Mouse (Mus musculus) hindbrain, embryonic 14.5 days (tissue): Measurements from ENCODE around the gene Tesc. TPM values are rescaled to one million over a fixed set of nuclear protein-coding genes. Genes with fewer than 3 reads are reported as not detected.

Experiments
- ATAC-seq: fragments of 200-750 bp; cut with Nextera tagmentation; 2 replicates; pipeline ENCODE4 v1.8.0; 2017; ENCODE audit warnings: moderate number of reproducible peaks, mild to moderate bottlenecking, moderate TSS enrichment, moderate library complexity; ENCODE audit not compliant: low FRiP score
- DNase-seq: peaks from one replicate; pipeline ENCODE4 v3.0.0-alpha.2; 2015; ENCODE audit warnings: low spot score
- H3K27ac ChIP-seq: fragments of 300-500 bp; sonication (generic); 2 replicates; pipeline ENCODE4 v1.5.1; 2014; ENCODE audit warnings: mild to moderate bottlenecking, moderate library complexity
- H3K27me3 ChIP-seq: fragments of 300-500 bp; sonication (generic); 2 replicates; pipeline ENCODE4 v1.6.1; 2014; ENCODE audit warnings: mild to moderate bottlenecking, low read length, mixed read lengths; ENCODE audit not compliant: control insufficient read depth, insufficient read depth
- H3K36me3 ChIP-seq: fragments of 300-500 bp; sonication (generic); replicated peaks from 2 replicates; pipeline ENCODE4 v1.6.1; 2014; ENCODE audit not compliant: control insufficient read depth, insufficient read depth
- H3K4me1 ChIP-seq: fragments of 300-500 bp; sonication (generic); replicated peaks from 2 replicates; pipeline ENCODE4 v1.6.1; 2014; ENCODE audit warnings: antibody characterized with exemption, low read length, mixed read lengths; ENCODE audit not compliant: control insufficient read depth, insufficient read depth
- H3K4me2 ChIP-seq: fragments of 300-500 bp; sonication (generic); replicated peaks from 2 replicates; pipeline ENCODE4 v1.6.1; 2014; ENCODE audit warnings: mild to moderate bottlenecking, moderate library complexity
- H3K4me3 ChIP-seq: fragments of 300-500 bp; sonication (generic); replicated peaks from 2 replicates; pipeline ENCODE4 v1.5.1; 2014; ENCODE audit warnings: mild to moderate bottlenecking, low read length
- H3K9ac ChIP-seq: fragments of 300-500 bp; sonication (generic); 2 replicates; pipeline ENCODE4 v1.6.1; 2014
- H3K9me3 ChIP-seq: fragments of 300-500 bp; sonication (generic); 2 replicates; pipeline ENCODE4 v1.6.1; 2016; ENCODE audit warnings: low read length; ENCODE audit not compliant: control insufficient read depth
- WGBS: fragments of 180-500 bp; shearing (Covaris S2); extraction: QIAGEN DNeasy Blood & Tissue Kit; methylation state at CpG from one replicate; pipeline ENCODE4 v1.1.7; 2014; 5-methylcytosine and 5-hydroxymethylcytosine counted together
- polyA plus RNA-seq: library from polyadenylated mRNA; unstranded; fragments of >200 nt; fragmentation: Nextera tagmentation; extraction: Ambion mirVana; gene quantifications from 2 replicates; pipeline ENCODE4 v1.2.1, GENCODE M21; 2014

Gene Tesc
- polyA plus RNA-seq, 1 experiment from 2014 or later: 4.9 TPM

GRCm38 (mm10) chr5:118073213-118073773, 45.8 kb downstream of the Tesc start:
- H3K4me2 ChIP-seq: no peak overlapping the region
- DNase-seq (peak; percentile 39), ATAC-seq (peak; percentile 15; the same call in 1 of the 2 replicates)
- H3K27me3 ChIP-seq: no peaks in the 10 kb centered on the region
- H3K4me3 ChIP-seq: no peak overlapping the region
- H3K9me3 ChIP-seq: no peaks in the 10 kb centered on the region
- H3K36me3 ChIP-seq: peaks cover 47% of the 10 kb centered on the region
- WGBS: 51% methylated on average over 15 of the region's 15 CpGs
- H3K4me1 ChIP-seq: peaks cover 32% of the 10 kb centered on the region
- H3K9ac ChIP-seq: no peak overlapping the region
- 0 out of 2 replicates have a peak overlapping the region, but pooled peaks have one; percentile 39 for H3K27ac ChIP-seq

GRCm38 (mm10) chr5:118076721-118077592, 49.4 kb downstream of the Tesc start:
- 60% methylated on average over 15 of the region's 15 CpGs for WGBS
- Histone ChIP-seq H3K9ac (peak overlapping the region; percentile 12; the same call in 1 of the 2 replicates), H3K4me3 (no peak overlapping the region), H3K27me3 (no peaks in the 10 kb centered on the region), H3K4me1 (peaks cover 68% of the 10 kb centered on the region), H3K27ac (peak overlapping the region; percentile 64), H3K9me3 (no peaks in the 10 kb centered on the region), H3K36me3 (peaks cover 33% of the 10 kb centered on the region), H3K4me2 (no peak overlapping the region)
- DNase-seq: peak; percentile 61
- 0 out of 2 replicates have a peak, but pooled peaks have one; percentile 12 for ATAC-seq

DNA sequence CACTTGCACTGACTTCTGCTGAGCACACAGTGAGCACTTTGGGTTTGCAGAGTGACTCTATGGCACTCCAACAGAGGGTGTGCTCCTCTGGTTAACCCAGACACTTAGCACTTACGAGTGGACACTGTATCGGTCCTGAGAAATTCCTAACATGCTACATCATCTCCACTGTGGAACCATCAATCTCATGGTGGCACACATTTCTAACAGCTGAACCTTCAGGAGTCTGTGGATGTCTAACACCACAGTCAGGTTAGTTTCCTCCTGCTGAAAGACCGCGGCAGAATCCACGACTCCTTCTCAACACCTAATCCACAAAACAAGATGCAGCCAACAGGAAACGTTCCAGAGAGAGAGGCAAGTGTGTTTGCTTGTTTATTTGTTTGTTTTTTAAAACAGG, 51.0 kb downstream of the Tesc start:
- Histone ChIP-seq H3K4me1 (peaks cover 73% of the 10 kb centered on the region), H3K27ac (no peak overlapping the region), H3K27me3 (no peaks in the 10 kb centered on the region), H3K4me2 (no peak overlapping the region), H3K36me3 (peaks cover 33% of the 10 kb centered on the region), H3K9ac (no peak overlapping the region), H3K4me3 (no peak overlapping the region), H3K9me3 (no peaks in the 10 kb centered on the region)
- 84% methylated on average over 6 of the region's 6 CpGs for WGBS
- DNase-seq (no peak), ATAC-seq (no peak)

DNA sequence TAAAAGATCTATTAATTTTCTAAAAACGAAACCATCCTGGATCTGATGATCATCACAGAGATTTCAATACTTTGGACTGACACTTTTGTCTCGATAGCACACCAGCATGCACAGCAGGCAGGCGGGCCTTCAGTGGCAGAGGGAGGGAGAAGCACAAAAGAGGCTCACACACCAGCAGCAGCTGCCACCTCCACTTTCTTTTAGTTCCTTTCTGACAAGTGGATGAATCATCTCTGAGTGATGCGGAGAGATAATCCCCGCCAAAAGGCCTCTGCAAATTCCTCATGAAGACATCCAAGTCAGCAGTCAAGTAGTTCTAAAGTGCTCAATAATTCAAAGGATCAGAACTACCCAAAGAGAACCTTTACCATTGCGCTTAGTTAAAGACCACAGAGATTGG, 51.8 kb downstream of the Tesc start:
- Histone ChIP-seq H3K4me1 (peaks cover 78% of the 10 kb centered on the region), H3K9ac (no peak overlapping the region), H3K4me2 (no peak overlapping the region), H3K27me3 (no peaks in the 10 kb centered on the region), H3K36me3 (peaks cover 27% of the 10 kb centered on the region), H3K27ac (peak overlapping the region; percentile 74; the same call in 1 of the 2 replicates), H3K9me3 (no peaks in the 10 kb centered on the region), H3K4me3 (no peak overlapping the region)
- WGBS: 33% methylated on average over 6 of the region's 6 CpGs
- ATAC-seq (no peak), DNase-seq (no peak)

DNA sequence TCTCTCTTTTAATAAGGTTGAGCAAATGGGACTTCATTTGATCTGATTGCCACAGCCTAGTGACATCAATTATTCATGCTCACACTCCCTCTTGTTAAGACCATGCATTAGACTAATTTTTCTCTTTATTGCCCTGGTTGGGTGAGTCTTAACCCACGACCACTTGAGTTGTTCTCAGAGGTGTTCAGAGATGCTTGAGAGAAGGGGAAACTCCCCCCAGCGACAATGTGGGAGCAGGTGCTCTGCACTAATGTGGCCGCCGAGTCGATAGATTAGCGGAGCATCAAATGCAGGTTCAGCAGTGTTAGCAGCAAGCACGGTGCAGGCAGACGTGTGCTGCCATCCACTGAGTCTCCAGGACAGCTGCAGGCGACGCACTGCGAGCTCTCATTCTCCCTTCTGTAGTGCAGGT, 52.3 kb downstream of the Tesc start:
- H3K27ac ChIP-seq: peak overlapping the region; percentile 74
- no peak overlapping the region for H3K4me3 ChIP-seq
- H3K4me2 ChIP-seq: 0 out of 2 replicates have a peak overlapping the region, but pooled peaks have one; percentile 11
- peak; percentile 46 for DNase-seq
- H3K4me1 ChIP-seq: peaks cover 83% of the 10 kb centered on the region
- H3K36me3 ChIP-seq: peaks cover 23% of the 10 kb centered on the region
- H3K9me3 ChIP-seq: no peaks in the 10 kb centered on the region
- no peaks in the 10 kb centered on the region for H3K27me3 ChIP-seq
- peak; percentile 35; the same call in 1 of the 2 replicates for ATAC-seq
- 23% methylated on average over 11 of the region's 11 CpGs for WGBS
- H3K9ac ChIP-seq: peak overlapping the region; percentile 22; the same call in 1 of the 2 replicates

DNA sequence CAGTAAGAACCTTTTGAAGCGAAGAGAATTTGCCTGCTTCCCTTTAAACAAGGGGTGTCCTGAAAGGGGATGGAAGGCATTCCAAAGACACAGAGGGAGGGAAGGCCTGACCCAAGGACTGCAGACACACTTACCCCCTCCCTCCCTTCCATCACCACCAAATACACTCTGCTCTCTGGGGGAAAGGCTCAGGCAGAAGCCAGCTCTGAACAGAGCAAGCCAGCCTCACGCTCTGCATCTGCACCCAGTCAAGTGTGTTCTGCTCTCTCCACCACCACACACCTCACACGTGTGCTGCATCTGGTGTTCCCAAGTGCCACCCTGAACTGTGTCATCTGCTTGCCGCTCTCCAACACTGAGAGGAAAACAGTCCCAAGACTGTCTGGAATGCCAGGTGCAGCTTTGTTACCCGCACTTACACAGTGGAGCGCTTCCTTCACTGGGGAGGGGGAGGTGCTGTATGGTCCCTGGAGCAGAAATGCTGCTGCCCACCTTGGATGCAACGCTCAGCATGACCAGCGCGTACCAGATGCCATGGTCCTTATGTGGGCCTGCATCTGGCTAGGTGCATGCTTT, 53.9 kb downstream of the Tesc start:
- H3K9ac ChIP-seq: no peak overlapping the region
- no peaks in the 10 kb centered on the region for H3K9me3 ChIP-seq
- ATAC-seq (no peak), DNase-seq (no peak)
- H3K4me3 ChIP-seq: no peak overlapping the region
- peaks cover 9% of the 10 kb centered on the region for H3K36me3 ChIP-seq
- H3K27ac ChIP-seq: no peak overlapping the region
- WGBS: 69% methylated on average over 9 of the region's 9 CpGs
- peaks cover 91% of the 10 kb centered on the region for H3K4me1 ChIP-seq
- no peak overlapping the region for H3K4me2 ChIP-seq
- no peaks in the 10 kb centered on the region for H3K27me3 ChIP-seq

- no peaks in the 10 kb centered on the region for H3K9me3 ChIP-seq
- H3K36me3 ChIP-seq: peaks cover 4% of the 10 kb centered on the region; the same call in 1 of the 2 replicates
- H3K27ac ChIP-seq: 0 out of 2 replicates have a peak overlapping the region, but pooled peaks have one; percentile 62
- DNase-seq: no peak
- no peak overlapping the region for H3K9ac ChIP-seq
- H3K4me1 ChIP-seq: peaks cover 86% of the 10 kb centered on the region
- no peak overlapping the region for H3K4me2 ChIP-seq
- WGBS: 78% methylated on average over 6 of the region's 6 CpGs
- no peak overlapping the region for H3K4me3 ChIP-seq
- no peak for ATAC-seq
- no peaks in the 10 kb centered on the region for H3K27me3 ChIP-seq
These were observed 54.5 kb downstream of the Tesc start for GRCm38 (mm10) chr5:118081996-118082395.

DNA sequence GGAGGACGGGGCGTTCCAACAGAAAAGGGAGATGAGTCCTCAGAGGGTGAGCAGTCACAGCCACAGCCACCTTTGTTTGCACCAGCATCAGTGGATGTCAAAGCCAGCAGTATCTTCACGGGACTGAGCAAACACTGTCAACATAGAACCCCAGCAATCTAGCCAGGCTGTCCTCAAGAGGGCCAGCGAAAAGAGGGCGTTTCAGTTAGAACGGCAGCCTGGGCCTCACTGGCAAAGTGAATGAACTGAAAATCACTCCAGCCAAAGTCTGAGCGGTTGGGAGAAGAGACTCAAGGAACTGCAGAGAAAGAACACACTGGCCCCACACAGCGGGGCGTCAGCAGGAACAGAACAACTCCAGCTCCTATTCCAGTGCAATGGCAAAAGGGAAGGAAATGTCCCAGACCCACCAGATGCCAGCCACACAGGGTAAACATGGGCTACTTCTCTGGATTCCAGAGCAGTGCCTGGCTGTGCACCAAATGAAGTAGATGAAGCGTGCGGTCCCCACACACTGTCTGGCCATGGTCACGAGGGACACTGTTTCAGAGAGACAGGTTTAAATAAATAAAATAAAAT, 55.6 kb downstream of the Tesc start:
- peak overlapping the region; percentile 62 for H3K27ac ChIP-seq
- H3K4me3 ChIP-seq: no peak overlapping the region
- H3K36me3 ChIP-seq: no peaks in the 10 kb centered on the region
- H3K9me3 ChIP-seq: no peaks in the 10 kb centered on the region
- no peak overlapping the region for H3K9ac ChIP-seq
- H3K27me3 ChIP-seq: no peaks in the 10 kb centered on the region
- H3K4me1 ChIP-seq: peaks cover 84% of the 10 kb centered on the region
- peak; percentile 36 for DNase-seq
- 51% methylated on average over 12 of the region's 12 CpGs for WGBS
- H3K4me2 ChIP-seq: no peak overlapping the region
- ATAC-seq: 0 out of 2 replicates have a peak, but pooled peaks have one; percentile 38
